Mouse (Mus musculus): Measurements from ENCODE around the gene Dnajc8. TPM values are rescaled to one million over a fixed set of nuclear protein-coding genes. Genes with fewer than 3 reads are reported as not detected.

The Dnajc8 gene
- polyA plus RNA-seq, 1 experiment, result 24.8 TPM

GRCm38 (mm10) chr4:132492178-132493060 is 42.9 kb upstream of the Dnajc8 start:
- Histone ChIP-seq H3K4me3 (ENCODE audit: control insufficient read depth, low read depth, low read length) (no peak overlapping the region), H3K27ac (ENCODE audit: control insufficient read depth, insufficient read depth, low read depth, low read length) (no peak overlapping the region), H3K27me3 (ENCODE audit: control insufficient read depth, insufficient read depth, low read length) (no peaks in the 10 kb centered on the region), H3K4me1 (ENCODE audit: control insufficient read depth, insufficient read depth, low read length) (peaks cover 2% of the 10 kb centered on the region), H3K36me3 (ENCODE audit: control insufficient read depth, insufficient read depth, low read length) (peaks cover 2% of the 10 kb centered on the region)
- TF ChIP-seq CTCF (IDR thresholded peaks at IDR 0.05; ENCODE audit: control insufficient read depth, insufficient read depth, insufficient replicate concordance, low read depth, low read length) (no peak), POLR2A (IDR thresholded peaks at IDR 0.05; ENCODE audit: control insufficient read depth, low read depth, low read length) (no peak)

- TF ChIP-seq POLR2A (IDR thresholded peaks at IDR 0.05; ENCODE audit: control insufficient read depth, low read depth, low read length), result no peak
- TF ChIP-seq CTCF (IDR thresholded peaks at IDR 0.05; ENCODE audit: control insufficient read depth, insufficient read depth, insufficient replicate concordance, low read depth, low read length), result no peak
- H3K36me3 ChIP-seq (ENCODE audit: control insufficient read depth, insufficient read depth, low read length), result peaks cover 4% of the 10 kb centered on the region
- no peak overlapping the region for H3K27ac ChIP-seq (ENCODE audit: control insufficient read depth, insufficient read depth, low read depth, low read length)
- no peaks in the 10 kb centered on the region for H3K27me3 ChIP-seq (ENCODE audit: control insufficient read depth, insufficient read depth, low read length)
- H3K4me1 ChIP-seq (ENCODE audit: control insufficient read depth, insufficient read depth, low read length), result peaks cover 2% of the 10 kb centered on the region
- no peak overlapping the region for H3K4me3 ChIP-seq (ENCODE audit: control insufficient read depth, low read depth, low read length)
These were observed 41.0 kb upstream of the Dnajc8 start for GRCm38 (mm10) chr4:132494271-132494918.

- Histone ChIP-seq H3K27ac (ENCODE audit: control insufficient read depth, insufficient read depth, low read depth, low read length) (no peak overlapping the region), H3K4me1 (ENCODE audit: control insufficient read depth, insufficient read depth, low read length) (no peaks in the 10 kb centered on the region), H3K4me3 (ENCODE audit: control insufficient read depth, low read depth, low read length) (no peak overlapping the region), H3K36me3 (ENCODE audit: control insufficient read depth, insufficient read depth, low read length) (peaks cover 4% of the 10 kb centered on the region), H3K27me3 (ENCODE audit: control insufficient read depth, insufficient read depth, low read length) (no peaks in the 10 kb centered on the region)
- TF ChIP-seq POLR2A (IDR thresholded peaks at IDR 0.05; ENCODE audit: control insufficient read depth, low read depth, low read length) (no peak), CTCF (IDR thresholded peaks at IDR 0.05; ENCODE audit: control insufficient read depth, insufficient read depth, insufficient replicate concordance, low read depth, low read length) (no peak)
These were observed 33.7 kb upstream of the Dnajc8 start for GRCm38 (mm10) chr4:132501639-132502038.

- H3K4me1 ChIP-seq (ENCODE audit: control insufficient read depth, insufficient read depth, low read length), result no peaks in the 10 kb centered on the region; the same call in 1 of the 2 replicates
- 0 out of 2 replicates have a peak overlapping the region, but pooled peaks have one; percentile 16 for H3K27ac ChIP-seq (ENCODE audit: control insufficient read depth, insufficient read depth, low read depth, low read length)
- no peak for TF ChIP-seq POLR2A (IDR thresholded peaks at IDR 0.05; ENCODE audit: control insufficient read depth, low read depth, low read length)
- no peak for TF ChIP-seq CTCF (IDR thresholded peaks at IDR 0.05; ENCODE audit: control insufficient read depth, insufficient read depth, insufficient replicate concordance, low read depth, low read length)
- no peak overlapping the region for H3K4me3 ChIP-seq (ENCODE audit: control insufficient read depth, low read depth, low read length)
- H3K36me3 ChIP-seq (ENCODE audit: control insufficient read depth, insufficient read depth, low read length), result no peaks in the 10 kb centered on the region
- H3K27me3 ChIP-seq (ENCODE audit: control insufficient read depth, insufficient read depth, low read length), result no peaks in the 10 kb centered on the region
These were observed 32.0 kb upstream of the Dnajc8 start for GRCm38 (mm10) chr4:132503344-132503743.

- Histone ChIP-seq H3K36me3 (ENCODE audit: control insufficient read depth, insufficient read depth, low read length) (no peaks in the 10 kb centered on the region), H3K4me3 (ENCODE audit: control insufficient read depth, low read depth, low read length) (no peak overlapping the region), H3K27ac (ENCODE audit: control insufficient read depth, insufficient read depth, low read depth, low read length) (no peak overlapping the region), H3K27me3 (ENCODE audit: control insufficient read depth, insufficient read depth, low read length) (no peaks in the 10 kb centered on the region), H3K4me1 (ENCODE audit: control insufficient read depth, insufficient read depth, low read length) (peaks cover 7% of the 10 kb centered on the region)
- TF ChIP-seq POLR2A (IDR thresholded peaks at IDR 0.05; ENCODE audit: control insufficient read depth, low read depth, low read length) (no peak), CTCF (IDR thresholded peaks at IDR 0.05; ENCODE audit: control insufficient read depth, insufficient read depth, insufficient replicate concordance, low read depth, low read length) (no peak)
These were observed 30.2 kb upstream of the Dnajc8 start for GRCm38 (mm10) chr4:132505034-132505738.

- Histone ChIP-seq H3K4me3 (ENCODE audit: control insufficient read depth, low read depth, low read length) (no peak overlapping the region), H3K4me1 (ENCODE audit: control insufficient read depth, insufficient read depth, low read length) (peaks cover 11% of the 10 kb centered on the region), H3K36me3 (ENCODE audit: control insufficient read depth, insufficient read depth, low read length) (no peaks in the 10 kb centered on the region), H3K27ac (ENCODE audit: control insufficient read depth, insufficient read depth, low read depth, low read length) (no peak overlapping the region), H3K27me3 (ENCODE audit: control insufficient read depth, insufficient read depth, low read length) (no peaks in the 10 kb centered on the region)
- no peak for TF ChIP-seq POLR2A (IDR thresholded peaks at IDR 0.05; ENCODE audit: control insufficient read depth, low read depth, low read length)
These were observed 29.6 kb upstream of the Dnajc8 start for GRCm38 (mm10) chr4:132505800-132506199.

GRCm38 (mm10) chr4:132506250-132506649 is 29.1 kb upstream of the Dnajc8 start:
- H3K4me3 ChIP-seq (ENCODE audit: control insufficient read depth, low read depth, low read length), result no peak overlapping the region
- no peaks in the 10 kb centered on the region for H3K36me3 ChIP-seq (ENCODE audit: control insufficient read depth, insufficient read depth, low read length)
- peaks cover 13% of the 10 kb centered on the region for H3K4me1 ChIP-seq (ENCODE audit: control insufficient read depth, insufficient read depth, low read length)
- H3K27ac ChIP-seq (ENCODE audit: control insufficient read depth, insufficient read depth, low read depth, low read length), result no peak overlapping the region
- no peaks in the 10 kb centered on the region for H3K27me3 ChIP-seq (ENCODE audit: control insufficient read depth, insufficient read depth, low read length)
- TF ChIP-seq CTCF (IDR thresholded peaks at IDR 0.05; ENCODE audit: control insufficient read depth, insufficient read depth, insufficient replicate concordance, low read depth, low read length), result no peak
- no peak for TF ChIP-seq POLR2A (IDR thresholded peaks at IDR 0.05; ENCODE audit: control insufficient read depth, low read depth, low read length)

Measured in testis, adult 2 months (tissue).